Mouse (Mus musculus) testis, adult 2 months (tissue): Measurements from ENCODE around the gene Fhit. TPM values are rescaled to one million over a fixed set of nuclear protein-coding genes. Genes with fewer than 3 reads are reported as not detected.

Source experiments
- H3K27ac ChIP-seq: fragments of 200-500 bp; 2 replicates; pipeline ENCODE4 v1.5.1; 2012; ENCODE audit warnings: low read depth, low read length; ENCODE audit not compliant: control insufficient read depth, insufficient read depth
- H3K27me3 ChIP-seq: fragments of 200-500 bp; 2 replicates; pipeline ENCODE4 v1.6.1; 2012; ENCODE audit warnings: mild to moderate bottlenecking, low read length, moderate library complexity; ENCODE audit not compliant: control insufficient read depth, insufficient read depth
- H3K36me3 ChIP-seq: fragments of 200-500 bp; 2 replicates; pipeline ENCODE4 v1.6.1; 2012; ENCODE audit warnings: mild to moderate bottlenecking, low read length; ENCODE audit not compliant: control insufficient read depth, insufficient read depth
- H3K4me1 ChIP-seq: fragments of 200-500 bp; 2 replicates; pipeline ENCODE4 v1.6.1; 2012; ENCODE audit warnings: low read length; ENCODE audit not compliant: control insufficient read depth, insufficient read depth
- H3K4me3 ChIP-seq: fragments of 200-500 bp; 2 replicates; pipeline ENCODE4 v1.5.1; 2012; ENCODE audit warnings: low read depth, mild to moderate bottlenecking, low read length, moderate library complexity, mixed read lengths; ENCODE audit not compliant: control insufficient read depth
- CTCF ChIP-seq: fragments of 200-500 bp; IDR thresholded peaks from 2 replicates; pipeline ENCODE4 v1.5.1; 2012; ENCODE audit warnings: low read depth, mild to moderate bottlenecking, inconsistent platforms, low read length, moderate library complexity; ENCODE audit not compliant: control insufficient read depth, insufficient read depth, insufficient replicate concordance
- POLR2A ChIP-seq: fragments of 200-500 bp; IDR thresholded peaks from 2 replicates; pipeline ENCODE4 v1.6.1; 2012; ENCODE audit warnings: low read depth, mild to moderate bottlenecking, inconsistent platforms, low read length, moderate library complexity; ENCODE audit not compliant: control insufficient read depth
- polyA plus RNA-seq: library from polyadenylated mRNA; depleted of rRNA; stranded (reverse); fragments of >200 nt; gene quantifications from 2 replicates; pipeline ENCODE4 v1.2.3, GENCODE M21; 2012

Gene Fhit
- polyA plus RNA-seq, 1 experiment = 2.0 TPM

- no peak overlapping the region for H3K4me3 ChIP-seq
- no peak overlapping the region for H3K27ac ChIP-seq
- H3K36me3 ChIP-seq = no peaks in the 10 kb centered on the region
- no peaks in the 10 kb centered on the region for H3K27me3 ChIP-seq
- TF ChIP-seq CTCF = no peak
- TF ChIP-seq POLR2A = no peak
- no peaks in the 10 kb centered on the region for H3K4me1 ChIP-seq
Measured at GRCm38 (mm10) chr14:10129675-10130074, 1032.2 kb downstream of the Fhit start.

GRCm38 (mm10) chr14:10129088-10129487, 1032.7 kb downstream of the Fhit start:
- Histone ChIP-seq H3K27me3 (no peaks in the 10 kb centered on the region), H3K4me3 (no peak overlapping the region), H3K4me1 (no peaks in the 10 kb centered on the region), H3K27ac (no peak overlapping the region), H3K36me3 (no peaks in the 10 kb centered on the region)
- TF ChIP-seq CTCF = no peak
- TF ChIP-seq POLR2A = no peak

- no peaks in the 10 kb centered on the region for H3K27me3 ChIP-seq
- no peak overlapping the region for H3K27ac ChIP-seq
- no peak overlapping the region for H3K4me3 ChIP-seq
- no peaks in the 10 kb centered on the region for H3K4me1 ChIP-seq
- TF ChIP-seq CTCF = no peak
- TF ChIP-seq POLR2A = no peak
- no peaks in the 10 kb centered on the region for H3K36me3 ChIP-seq
Measured at GRCm38 (mm10) chr14:10126536-10126935, 1035.3 kb downstream of the Fhit start.

- Histone ChIP-seq H3K27me3 (no peaks in the 10 kb centered on the region), H3K4me3 (no peak overlapping the region), H3K36me3 (no peaks in the 10 kb centered on the region), H3K27ac (no peak overlapping the region), H3K4me1 (no peaks in the 10 kb centered on the region)
- TF ChIP-seq POLR2A = no peak
- TF ChIP-seq CTCF = no peak
Measured at GRCm38 (mm10) chr14:10122176-10122575, 1039.7 kb downstream of the Fhit start.

- Histone ChIP-seq H3K27ac (no peak overlapping the region), H3K36me3 (no peaks in the 10 kb centered on the region), H3K4me1 (no peaks in the 10 kb centered on the region), H3K4me3 (no peak overlapping the region), H3K27me3 (no peaks in the 10 kb centered on the region)
- no peak for TF ChIP-seq CTCF
Measured at GRCm38 (mm10) chr14:10096236-10096635, 1065.6 kb downstream of the Fhit start.

GRCm38 (mm10) chr14:10079062-10079461, 1082.8 kb downstream of the Fhit start:
- no peaks in the 10 kb centered on the region for H3K4me1 ChIP-seq
- H3K4me3 ChIP-seq = no peak overlapping the region
- no peaks in the 10 kb centered on the region for H3K36me3 ChIP-seq
- TF ChIP-seq POLR2A (no peak), CTCF (no peak)
- H3K27ac ChIP-seq = no peak overlapping the region
- H3K27me3 ChIP-seq = no peaks in the 10 kb centered on the region

- no peaks in the 10 kb centered on the region for H3K36me3 ChIP-seq
- H3K27me3 ChIP-seq = no peaks in the 10 kb centered on the region
- H3K4me3 ChIP-seq = no peak overlapping the region
- TF ChIP-seq POLR2A (no peak), CTCF (no peak)
- no peak overlapping the region for H3K27ac ChIP-seq
- no peaks in the 10 kb centered on the region for H3K4me1 ChIP-seq
Measured at GRCm38 (mm10) chr14:10049947-10050346, 1111.9 kb downstream of the Fhit start.
